In the genomic region with DNA sequence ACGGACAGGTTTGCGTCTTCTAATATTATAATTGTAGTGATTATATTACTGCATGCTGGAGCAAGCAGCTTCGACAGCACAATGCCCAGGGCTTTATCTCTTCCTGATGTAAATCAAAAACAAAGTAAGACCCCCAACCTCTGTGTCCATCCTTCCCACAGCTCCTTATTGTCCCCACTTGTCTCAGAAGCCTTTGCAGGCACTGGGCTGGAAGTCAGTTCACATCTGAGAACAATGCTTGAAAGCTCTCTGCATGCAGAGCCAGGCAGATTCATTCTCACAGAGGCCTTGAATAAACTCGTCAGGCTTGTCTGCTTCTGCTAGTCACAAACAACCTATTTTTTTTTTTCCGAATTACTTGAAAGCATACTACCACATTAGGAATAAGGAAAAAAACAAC, we compare ENCODE assay signal across 22 mouse cellular contexts. TPM values are rescaled to one million over a fixed set of nuclear protein-coding genes. Genes with fewer than 3 reads are reported as not detected.
DNase-seq lines count a peak whose midpoint lies in the region; ATAC-seq and TF ChIP-seq lines count a peak whose summit lies in the region.
"Had no signal": no experiment of that assay in that cellular context is flagged by ENCODE, and none has a peak within 500 bp of the region (broad histone marks: within the 10 kb centered on the region; RNA-seq: fewer than 3 reads in every experiment).

No protein-coding gene starts in this region.

- H3K27me3 ChIP-seq in hindbrain, postnatal 0 days (ENCODE audit: insufficient read depth, low read length): no peaks in the 10 kb centered on the region
- H3K27me3 ChIP-seq in midbrain, embryonic 16.5 days (ENCODE audit: control insufficient read depth, insufficient read depth, low read depth, low read length): no peaks in the 10 kb centered on the region
- no peaks in the 10 kb centered on the region for H3K27me3 ChIP-seq in intestine, embryonic 16.5 days (replicated peaks; ENCODE audit: control insufficient read depth, insufficient read depth, low read length)
- H3K27me3 ChIP-seq in limb, embryonic 10.5 days (ENCODE audit: low read depth, poor library complexity, severe bottlenecking): no peaks in the 10 kb centered on the region
- H3K27me3 ChIP-seq: liver, embryonic 12.5 days; Patski; stomach, embryonic 15.5 days had no signal

- peaks cover 4% of the 10 kb centered on the region; the same call in 1 of the 2 replicates for H3K4me1 ChIP-seq in hindbrain, postnatal 0 days (ENCODE audit: insufficient read depth, low read length)
- peaks cover 2% of the 10 kb centered on the region; the same call in 1 of the 2 replicates for H3K4me1 ChIP-seq in midbrain, embryonic 16.5 days (ENCODE audit: control insufficient read depth, insufficient read depth, low read length)
- H3K4me1 ChIP-seq in intestine, embryonic 16.5 days (ENCODE audit: control insufficient read depth, insufficient read depth, low read length): no peaks in the 10 kb centered on the region
- no peaks in the 10 kb centered on the region for H3K4me1 ChIP-seq in limb, embryonic 10.5 days
- H3K4me1 ChIP-seq: stomach, embryonic 15.5 days had no signal

- no peak overlapping the region for H3K4me3 ChIP-seq in hindbrain, postnatal 0 days (ENCODE audit: low read length)
- no peak overlapping the region for H3K4me3 ChIP-seq in midbrain, embryonic 16.5 days (ENCODE audit: low read depth, low read length)
- no peak overlapping the region for H3K4me3 ChIP-seq in intestine, embryonic 16.5 days (ENCODE audit: low read length)
- no peak overlapping the region for H3K4me3 ChIP-seq in limb, embryonic 10.5 days
- H3K4me3 ChIP-seq: heart, adult 2 months; liver, embryonic 12.5 days; stomach, embryonic 15.5 days had no signal

- H3K9me3 ChIP-seq in hindbrain, postnatal 0 days (ENCODE audit: low read length): no peaks in the 10 kb centered on the region
- no peaks in the 10 kb centered on the region for H3K9me3 ChIP-seq in midbrain, embryonic 16.5 days (replicated peaks; ENCODE audit: control insufficient read depth, low read length, poor library complexity, severe bottlenecking)
- no peaks in the 10 kb centered on the region for H3K9me3 ChIP-seq in intestine, embryonic 16.5 days (ENCODE audit: control insufficient read depth, low read length)
- H3K9me3 ChIP-seq in limb, embryonic 10.5 days (replicated peaks): no peaks in the 10 kb centered on the region
- H3K9me3 ChIP-seq: liver, embryonic 12.5 days; stomach, embryonic 15.5 days had no signal

- H3K27ac ChIP-seq in hindbrain, postnatal 0 days: no peak overlapping the region
- no peak overlapping the region for H3K27ac ChIP-seq in midbrain, embryonic 16.5 days (ENCODE audit: low read length)
- no peak overlapping the region for H3K27ac ChIP-seq in intestine, embryonic 16.5 days (ENCODE audit: low read length)
- H3K27ac ChIP-seq in limb, embryonic 10.5 days: no peak overlapping the region
- H3K27ac ChIP-seq: heart, adult 2 months; liver, embryonic 12.5 days; stomach, embryonic 15.5 days had no signal

- 13% methylated on average over 5 of the region's 5 CpGs for WGBS in hindbrain, postnatal 0 days
- 9% methylated on average over 5 of the region's 5 CpGs for WGBS in midbrain, embryonic 16.5 days
- WGBS in intestine, embryonic 16.5 days: 61% methylated on average over 5 of the region's 5 CpGs
- 72% methylated on average over 5 of the region's 5 CpGs for WGBS in limb, embryonic 10.5 days

- H3K36me3 ChIP-seq in hindbrain, postnatal 0 days (ENCODE audit: insufficient read depth, low read length): no peaks in the 10 kb centered on the region
- no peaks in the 10 kb centered on the region for H3K36me3 ChIP-seq in midbrain, embryonic 16.5 days (ENCODE audit: control insufficient read depth, insufficient read depth, low read length)
- no peaks in the 10 kb centered on the region for H3K36me3 ChIP-seq in intestine, embryonic 16.5 days (ENCODE audit: control insufficient read depth, insufficient read depth, low read length)
- no peaks in the 10 kb centered on the region for H3K36me3 ChIP-seq in limb, embryonic 10.5 days
- H3K36me3 ChIP-seq: liver, embryonic 12.5 days; stomach, embryonic 15.5 days had no signal

- peak; percentile 59 for DNase-seq in embryo, embryonic 10 days (ENCODE audit: low spot score)
- DNase-seq in embryo, embryonic 9.5 days (ENCODE audit: extremely low spot score): peak; percentile 10
- peak; percentile 55 for DNase-seq in hindbrain, postnatal 0 days (ENCODE audit: low spot score)
- no peak for DNase-seq in limb, embryonic 10.5 days (ENCODE audit: low spot score)
- no peak for DNase-seq in spleen, adult 18-20 months
- DNase-seq: adrenal gland, postnatal 36 days; cerebellum, adult 9-10 months; forebrain, postnatal 0 days; gastrocnemius, postnatal 10 days; heart, adult 2 months; lung, embryonic 14.5 days; right cerebral cortex, adult 18-20 months had no signal

- no peak overlapping the region for H3K4me2 ChIP-seq in hindbrain, postnatal 0 days (ENCODE audit: low read depth, low read length)
- H3K4me2 ChIP-seq in midbrain, embryonic 16.5 days (ENCODE audit: low read length): no peak overlapping the region
- H3K4me2 ChIP-seq in intestine, embryonic 16.5 days (ENCODE audit: low read depth, low read length): no peak overlapping the region
- H3K4me2 ChIP-seq: liver, embryonic 12.5 days; lung, embryonic 14.5 days; stomach, embryonic 15.5 days had no signal

- peak; percentile 63; the same call in 1 of the 2 replicates for ATAC-seq in hindbrain, postnatal 0 days
- ATAC-seq in midbrain, embryonic 16.5 days: peak; percentile 48; the same call in 1 of the 2 replicates
- ATAC-seq in intestine, embryonic 16.5 days: no peak
- ATAC-seq: forebrain, postnatal 0 days; liver, embryonic 12.5 days; Patski had no signal

- no peak overlapping the region for H3K9ac ChIP-seq in hindbrain, postnatal 0 days (replicated peaks; ENCODE audit: low read length)
- peak overlapping the region; percentile 31; the same call in 1 of the 2 replicates for H3K9ac ChIP-seq in midbrain, embryonic 16.5 days (ENCODE audit: low read depth, low read length)
- no peak overlapping the region for H3K9ac ChIP-seq in intestine, embryonic 16.5 days (ENCODE audit: low read depth, low read length)
- H3K9ac ChIP-seq: forebrain, postnatal 0 days; liver, embryonic 12.5 days; lung, embryonic 14.5 days; stomach, embryonic 15.5 days had no signal

- no peak for TF ChIP-seq CTCF in hindbrain, postnatal 0 days (IDR thresholded peaks at IDR 0.05; ENCODE audit: low read depth)

RNA-seq across cellular contexts. Expression of a gene that starts 19.5 kb away (rescaled TPM):
- total RNA-seq in hindbrain, postnatal 0 days (2014; rRNA removed): not detected in 2 replicates
- polyA plus RNA-seq in hindbrain, postnatal 0 days (2015; fragmentation: Nextera tagmentation; extraction: Ambion mirVana): 0.18 and 0.23 TPM in 2 replicates
- 0.20 TPM in 1 of 2 replicates, not detected in the other for polyA plus RNA-seq in midbrain, embryonic 16.5 days (2015; fragmentation: Nextera tagmentation; extraction: Ambion mirVana)
- polyA plus RNA-seq in intestine, embryonic 16.5 days (2015; fragmentation: Nextera tagmentation; extraction: Ambion mirVana): not detected in 2 replicates
- not detected in 2 replicates for polyA plus RNA-seq in limb, embryonic 10.5 days (2016; fragmentation: Nextera tagmentation; extraction: Ambion mirVana)
- total RNA-seq: adrenal gland, postnatal 36 days; forebrain, postnatal 0 days; gastrocnemius, postnatal 10 days; heart, adult 2 months had no signal
- polyA plus RNA-seq: cortical plate, adult 2 months; forebrain, postnatal 0 days; heart, adult 2 months; heart, embryonic 16.5 days; kidney, embryonic 14.5 days; limb, embryonic 11.5 days; liver, embryonic 12.5 days; lung, embryonic 14.5 days; Patski; stomach, embryonic 15.5 days; thymus, postnatal 0 days had no signal

Comparison
In these comparisons a context has a peak if more than half of its experiments do, and no peak if none do; other contexts are left out.
1. DNase-seq: peak in embryo, embryonic 10 days (single experiment), embryo, embryonic 9.5 days (single experiment) and hindbrain, postnatal 0 days (single experiment); none in limb, embryonic 10.5 days (single experiment) and spleen, adult 18-20 months (0 of 2).